ENCODE assay signal across 18 mouse cellular contexts in genomic region chr12:112456144-112456713, GRCm38 (mm10). TPM values are rescaled to one million over a fixed set of nuclear protein-coding genes. Genes with fewer than 3 reads are reported as not detected.
DNase-seq lines count a peak whose midpoint lies in the region; ATAC-seq and TF ChIP-seq lines count a peak whose summit lies in the region.
"Had no signal": no experiment of that assay in that cellular context is flagged by ENCODE, and none has a peak within 500 bp of the region (broad histone marks: within the 10 kb centered on the region; RNA-seq: fewer than 3 reads in every experiment).

No protein-coding gene starts in this region.

- 0 out of 2 replicates have a peak overlapping the region, but pooled peaks have one; percentile 40 for H3K27ac ChIP-seq in hindbrain, embryonic 10.5 days
- no peak overlapping the region for H3K27ac ChIP-seq in hindbrain, embryonic 12.5 days
- peak overlapping the region; percentile 40; the same call in 1 of the 2 replicates for H3K27ac ChIP-seq in left cerebral cortex, adult 2 months
- H3K27ac ChIP-seq: embryonic facial prominence, embryonic 12.5 days; heart, embryonic 15.5 days had no signal

- intact Hi-C loops in left cerebral cortex, adult 2 months (cut with DNase I): no loop called here

- H3K36me3 ChIP-seq in hindbrain, embryonic 10.5 days: no peaks in the 10 kb centered on the region
- no peaks in the 10 kb centered on the region for H3K36me3 ChIP-seq in hindbrain, embryonic 12.5 days
- H3K36me3 ChIP-seq: embryonic facial prominence, embryonic 12.5 days; heart, embryonic 15.5 days had no signal

- H3K4me2 ChIP-seq in hindbrain, embryonic 12.5 days (replicated peaks): no peak overlapping the region
- H3K4me2 ChIP-seq: embryonic facial prominence, embryonic 12.5 days; heart, embryonic 15.5 days; midbrain, embryonic 11.5 days had no signal

- TF ChIP-seq CTCF in left cerebral cortex, adult 2 months (IDR thresholded peaks at IDR 0.05): no peak

- H3K9ac ChIP-seq in hindbrain, embryonic 12.5 days: no peak overlapping the region
- H3K9ac ChIP-seq: embryonic facial prominence, embryonic 12.5 days; heart, embryonic 15.5 days had no signal

- no peaks in the 10 kb centered on the region for H3K9me3 ChIP-seq in hindbrain, embryonic 10.5 days
- H3K9me3 ChIP-seq in hindbrain, embryonic 12.5 days (replicated peaks): no peaks in the 10 kb centered on the region
- H3K9me3 ChIP-seq: embryonic facial prominence, embryonic 12.5 days; heart, embryonic 15.5 days had no signal

- ATAC-seq in hindbrain, embryonic 12.5 days (ENCODE audit: low FRiP score): no peak
- ATAC-seq: intestine, postnatal 0 days had no signal

- DNase-seq in hindbrain, embryonic 10.5 days (ENCODE audit: low spot score): no peak
- DNase-seq in left cerebral cortex, adult 2 months (ENCODE audit: extremely low spot score in 1 of 2, low spot score in 2 of 2): no peak
- no peak for DNase-seq in left cerebral cortex, adult 18-20 months (ENCODE audit: low spot score in 2 of 2)
- DNase-seq in heart, postnatal 4 days: peak; percentile 23
- peak; percentile 42 to 58 for DNase-seq in lung, postnatal 4 days
- no peak for DNase-seq in embryo, embryonic 9.5 days (ENCODE audit: extremely low spot score)
- DNase-seq in liver: no peak
- DNase-seq: adrenal gland, postnatal 10 days; cerebellum, postnatal 14 days; layer of hippocampus, postnatal 36 days had no signal

- no peak overlapping the region for H3K4me3 ChIP-seq in hindbrain, embryonic 10.5 days
- H3K4me3 ChIP-seq in hindbrain, embryonic 12.5 days: no peak overlapping the region
- no peak overlapping the region for H3K4me3 ChIP-seq in left cerebral cortex, adult 2 months
- H3K4me3 ChIP-seq: embryonic facial prominence, embryonic 12.5 days; heart, embryonic 15.5 days had no signal

- H3K4me1 ChIP-seq in hindbrain, embryonic 10.5 days (replicated peaks): peaks cover 24% of the 10 kb centered on the region
- H3K4me1 ChIP-seq in hindbrain, embryonic 12.5 days: peaks cover 11% of the 10 kb centered on the region
- H3K4me1 ChIP-seq: embryonic facial prominence, embryonic 12.5 days; heart, embryonic 15.5 days had no signal

- WGBS in hindbrain, embryonic 10.5 days: 76% methylated on average over 6 of the region's 6 CpGs
- WGBS in hindbrain, embryonic 12.5 days: 68% methylated on average over 6 of the region's 6 CpGs

- peaks cover 23% of the 10 kb centered on the region; the same call in 1 of the 2 replicates for H3K27me3 ChIP-seq in hindbrain, embryonic 10.5 days (ENCODE audit: insufficient read depth, poor library complexity, severe bottlenecking)
- peaks cover 15% of the 10 kb centered on the region; the same call in 1 of the 2 replicates for H3K27me3 ChIP-seq in hindbrain, embryonic 12.5 days
- H3K27me3 ChIP-seq: embryonic facial prominence, embryonic 12.5 days had no signal

RNA-seq across cellular contexts. Expression of gene A530016L24Rik, which starts 33.0 kb away (rescaled TPM):
- polyA plus RNA-seq in hindbrain, embryonic 10.5 days (2016; fragmentation: Nextera tagmentation; extraction: Ambion mirVana): not detected in 2 replicates
- polyA plus RNA-seq in hindbrain, embryonic 12.5 days (2016; fragmentation: Nextera tagmentation; extraction: Ambion mirVana): 0.13 TPM in 1 of 2 replicates, not detected in the other
- total RNA-seq in left cerebral cortex, adult 2 months (2021): not detected
- total RNA-seq in left cerebral cortex, adult 18-20 months (2021): under 1 TPM in 1 of 2 experiments, not detected in 1; 0.21 TPM
- total RNA-seq in heart, postnatal 4 days (2021): 10 to 100 TPM; 25.6 to 26.5 TPM
- total RNA-seq: ES-E14 had no signal
- polyA plus RNA-seq: embryonic facial prominence, embryonic 12.5 days; forebrain, embryonic 11.5 days; limb, embryonic 11.5 days; midbrain, embryonic 11.5 days had no signal

Comparison
In these comparisons a context has a peak if more than half of its experiments do, and no peak if none do; other contexts are left out.
1. DNase-seq: peak in heart, postnatal 4 days (single experiment) and lung, postnatal 4 days (2 of 2); none in hindbrain, embryonic 10.5 days (single experiment), left cerebral cortex, adult 2 months (0 of 2), left cerebral cortex, adult 18-20 months (0 of 2), embryo, embryonic 9.5 days (single experiment) and liver (single experiment).
2. RNA of gene A530016L24Rik, which starts 33.0 kb away (total RNA-seq): 25.6 to 26.5 TPM in heart, postnatal 4 days; 0.21 TPM in left cerebral cortex, adult 18-20 months and not detected in left cerebral cortex, adult 2 months; every median in the first group is over 10 times any median in the second.